Mouse (Mus musculus): Measurements from ENCODE around the gene Rundc1. TPM values are rescaled to one million over a fixed set of nuclear protein-coding genes. Genes with fewer than 3 reads are reported as not detected.

Gene Rundc1
- polyA plus RNA-seq, 1 experiment from 2014 or later = 30.7 TPM

GRCm38 (mm10) chr11:101418991-101419390 lies 5.9 kb upstream of the Rundc1 start:
- Histone ChIP-seq H3K4me2 (ENCODE audit: low read length) (no peak overlapping the region), H3K9ac (ENCODE audit: low read depth, low read length) (no peak overlapping the region), H3K27ac (ENCODE audit: low read depth, low read length) (no peak overlapping the region), H3K36me3 (ENCODE audit: control insufficient read depth, insufficient read depth, low read length) (no peaks in the 10 kb centered on the region), H3K27me3 (replicated peaks; ENCODE audit: control insufficient read depth, insufficient read depth, low read length) (no peaks in the 10 kb centered on the region), H3K4me3 (ENCODE audit: low read length) (no peak overlapping the region), H3K9me3 (ENCODE audit: control insufficient read depth, low read length) (no peaks in the 10 kb centered on the region), H3K4me1 (ENCODE audit: control insufficient read depth, insufficient read depth, low read depth, low read length) (peaks cover 8% of the 10 kb centered on the region)
- WGBS = 53% methylated on average over 6 of the region's 6 CpGs
- ATAC-seq = no peak

GRCm38 (mm10) chr11:101419610-101420009 lies 5.3 kb upstream of the Rundc1 start:
- Histone ChIP-seq H3K4me2 (ENCODE audit: low read length) (no peak overlapping the region), H3K27me3 (replicated peaks; ENCODE audit: control insufficient read depth, insufficient read depth, low read length) (no peaks in the 10 kb centered on the region), H3K9ac (ENCODE audit: low read depth, low read length) (no peak overlapping the region), H3K27ac (ENCODE audit: low read depth, low read length) (no peak overlapping the region), H3K4me3 (ENCODE audit: low read length) (no peak overlapping the region), H3K4me1 (ENCODE audit: control insufficient read depth, insufficient read depth, low read depth, low read length) (peaks cover 14% of the 10 kb centered on the region), H3K9me3 (ENCODE audit: control insufficient read depth, low read length) (no peaks in the 10 kb centered on the region), H3K36me3 (ENCODE audit: control insufficient read depth, insufficient read depth, low read length) (no peaks in the 10 kb centered on the region)
- no peak for ATAC-seq
- WGBS = 23% methylated on average over 3 of the region's 3 CpGs

- H3K4me3 ChIP-seq (ENCODE audit: low read length) = no peak overlapping the region
- H3K9ac ChIP-seq (ENCODE audit: low read depth, low read length) = no peak overlapping the region
- no peak overlapping the region for H3K27ac ChIP-seq (ENCODE audit: low read depth, low read length)
- no peaks in the 10 kb centered on the region for H3K27me3 ChIP-seq (replicated peaks; ENCODE audit: control insufficient read depth, insufficient read depth, low read length)
- no peaks in the 10 kb centered on the region for H3K9me3 ChIP-seq (ENCODE audit: control insufficient read depth, low read length)
- peaks cover 15% of the 10 kb centered on the region for H3K4me1 ChIP-seq (ENCODE audit: control insufficient read depth, insufficient read depth, low read depth, low read length)
- WGBS = 91% methylated on average over 5 of the region's 5 CpGs
- no peaks in the 10 kb centered on the region for H3K36me3 ChIP-seq (ENCODE audit: control insufficient read depth, insufficient read depth, low read length)
- H3K4me2 ChIP-seq (ENCODE audit: low read length) = no peak overlapping the region
- ATAC-seq = no peak
These were observed 4.7 kb upstream of the Rundc1 start for GRCm38 (mm10) chr11:101420148-101420547.

- Histone ChIP-seq H3K27me3 (replicated peaks; ENCODE audit: control insufficient read depth, insufficient read depth, low read length) (no peaks in the 10 kb centered on the region), H3K27ac (ENCODE audit: low read depth, low read length) (peak within 1 kb of the TSS; percentile 92), H3K9me3 (ENCODE audit: control insufficient read depth, low read length) (no peaks in the 10 kb centered on the region), H3K4me2 (ENCODE audit: low read length) (peak within 1 kb of the TSS; percentile 94), H3K4me1 (ENCODE audit: control insufficient read depth, insufficient read depth, low read depth, low read length) (peaks cover 24% of the 10 kb centered on the region), H3K4me3 (ENCODE audit: low read length) (peak within 1 kb of the TSS; percentile 98), H3K36me3 (ENCODE audit: control insufficient read depth, insufficient read depth, low read length) (0 out of 2 replicates have a peak, but pooled peaks cover 2% of the 10 kb centered on the region), H3K9ac (ENCODE audit: low read depth, low read length) (peak within 1 kb of the TSS; percentile 91)
- peak; percentile 50 for ATAC-seq
- WGBS = 9% methylated on average over 23 of the region's 23 CpGs
These were observed 607 bp upstream of the Rundc1 start, which contains the start of gene Gm27029 for GRCm38 (mm10) chr11:101424105-101424851. Gm27029 (minus strand) TSS chr11:101424796.

- peaks cover 24% of the 10 kb centered on the region for H3K4me1 ChIP-seq (ENCODE audit: control insufficient read depth, insufficient read depth, low read depth, low read length)
- peak overlapping the region; percentile 98 for H3K4me3 ChIP-seq (ENCODE audit: low read length)
- no peak overlapping the region for H3K27ac ChIP-seq (ENCODE audit: low read depth, low read length)
- peak overlapping the region; percentile 91 for H3K9ac ChIP-seq (ENCODE audit: low read depth, low read length)
- no peak for ATAC-seq
- 66% methylated on average over 8 of the region's 8 CpGs for WGBS
- peak overlapping the region; percentile 94 for H3K4me2 ChIP-seq (ENCODE audit: low read length)
- no peaks in the 10 kb centered on the region for H3K27me3 ChIP-seq (replicated peaks; ENCODE audit: control insufficient read depth, insufficient read depth, low read length)
- peaks cover 12% of the 10 kb centered on the region for H3K36me3 ChIP-seq (ENCODE audit: control insufficient read depth, insufficient read depth, low read length)
- H3K9me3 ChIP-seq (ENCODE audit: control insufficient read depth, low read length) = no peaks in the 10 kb centered on the region
These were observed 1.3 kb downstream of the Rundc1 start for GRCm38 (mm10) chr11:101426165-101426564.

GRCm38 (mm10) chr11:101431327-101431726 lies 6.4 kb downstream of the Rundc1 start:
- ATAC-seq = no peak

GRCm38 (mm10) chr11:101433396-101433795 lies 8.5 kb downstream of the Rundc1 start:
- Histone ChIP-seq H3K27me3 (replicated peaks; ENCODE audit: control insufficient read depth, insufficient read depth, low read length) (no peaks in the 10 kb centered on the region), H3K4me2 (ENCODE audit: low read length) (no peak overlapping the region), H3K9me3 (ENCODE audit: control insufficient read depth, low read length) (no peaks in the 10 kb centered on the region), H3K4me1 (ENCODE audit: control insufficient read depth, insufficient read depth, low read depth, low read length) (no peaks in the 10 kb centered on the region), H3K9ac (ENCODE audit: low read depth, low read length) (no peak overlapping the region), H3K36me3 (ENCODE audit: control insufficient read depth, insufficient read depth, low read length) (peaks cover 36% of the 10 kb centered on the region), H3K27ac (ENCODE audit: low read depth, low read length) (no peak overlapping the region), H3K4me3 (ENCODE audit: low read length) (no peak overlapping the region)
- no peak for ATAC-seq
- 78% methylated on average over 13 of the region's 13 CpGs for WGBS

More at GRCm38 (mm10) chr11:101431327-101431726, 6.4 kb downstream of the Rundc1 start:
- Histone ChIP-seq H3K4me1 (ENCODE audit: control insufficient read depth, insufficient read depth, low read depth, low read length) (peaks cover 9% of the 10 kb centered on the region), H3K4me3 (ENCODE audit: low read length) (no peak overlapping the region), H3K27ac (ENCODE audit: low read depth, low read length) (no peak overlapping the region), H3K36me3 (ENCODE audit: control insufficient read depth, insufficient read depth, low read length) (peaks cover 36% of the 10 kb centered on the region), H3K27me3 (replicated peaks; ENCODE audit: control insufficient read depth, insufficient read depth, low read length) (no peaks in the 10 kb centered on the region), H3K9ac (ENCODE audit: low read depth, low read length) (no peak overlapping the region), H3K9me3 (ENCODE audit: control insufficient read depth, low read length) (no peaks in the 10 kb centered on the region), H3K4me2 (ENCODE audit: low read length) (no peak overlapping the region)
- WGBS = 90% methylated on average over 9 of the region's 9 CpGs

GRCm38 (mm10) chr11:101435831-101436230 lies 10.9 kb downstream of the Rundc1 start:
- no peak overlapping the region for H3K4me3 ChIP-seq (ENCODE audit: low read length)
- H3K9me3 ChIP-seq (ENCODE audit: control insufficient read depth, low read length) = no peaks in the 10 kb centered on the region
- H3K27me3 ChIP-seq (replicated peaks; ENCODE audit: control insufficient read depth, insufficient read depth, low read length) = no peaks in the 10 kb centered on the region
- WGBS = 84% methylated on average over 4 of the region's 4 CpGs
- H3K4me2 ChIP-seq (ENCODE audit: low read length) = no peak overlapping the region
- no peaks in the 10 kb centered on the region for H3K4me1 ChIP-seq (ENCODE audit: control insufficient read depth, insufficient read depth, low read depth, low read length)
- no peak for ATAC-seq
- no peak overlapping the region for H3K27ac ChIP-seq (ENCODE audit: low read depth, low read length)
- peaks cover 26% of the 10 kb centered on the region for H3K36me3 ChIP-seq (ENCODE audit: control insufficient read depth, insufficient read depth, low read length)
- no peak overlapping the region for H3K9ac ChIP-seq (ENCODE audit: low read depth, low read length)

GRCm38 (mm10) chr11:101436916-101437315 lies 12.0 kb downstream of the Rundc1 start:
- H3K4me3 ChIP-seq (ENCODE audit: low read length) = no peak overlapping the region
- 59% methylated on average over 4 of the region's 4 CpGs for WGBS
- no peaks in the 10 kb centered on the region for H3K9me3 ChIP-seq (ENCODE audit: control insufficient read depth, low read length)
- no peak overlapping the region for H3K27ac ChIP-seq (ENCODE audit: low read depth, low read length)
- H3K36me3 ChIP-seq (ENCODE audit: control insufficient read depth, insufficient read depth, low read length) = peaks cover 17% of the 10 kb centered on the region
- H3K9ac ChIP-seq (ENCODE audit: low read depth, low read length) = no peak overlapping the region
- no peak overlapping the region for H3K4me2 ChIP-seq (ENCODE audit: low read length)
- no peaks in the 10 kb centered on the region for H3K4me1 ChIP-seq (ENCODE audit: control insufficient read depth, insufficient read depth, low read depth, low read length)
- no peaks in the 10 kb centered on the region for H3K27me3 ChIP-seq (replicated peaks; ENCODE audit: control insufficient read depth, insufficient read depth, low read length)
- no peak for ATAC-seq

Data from hindbrain, embryonic 16.5 days (tissue).